Mouse (Mus musculus): ENCODE results near the gene Socs7.

Socs7 gene

GRCm38 (mm10) chr11:97387811-97388210, 25.5 kb downstream of the Socs7 start:
- no peak for DNase-seq (ENCODE audit: low read depth, low spot score)

DNA sequence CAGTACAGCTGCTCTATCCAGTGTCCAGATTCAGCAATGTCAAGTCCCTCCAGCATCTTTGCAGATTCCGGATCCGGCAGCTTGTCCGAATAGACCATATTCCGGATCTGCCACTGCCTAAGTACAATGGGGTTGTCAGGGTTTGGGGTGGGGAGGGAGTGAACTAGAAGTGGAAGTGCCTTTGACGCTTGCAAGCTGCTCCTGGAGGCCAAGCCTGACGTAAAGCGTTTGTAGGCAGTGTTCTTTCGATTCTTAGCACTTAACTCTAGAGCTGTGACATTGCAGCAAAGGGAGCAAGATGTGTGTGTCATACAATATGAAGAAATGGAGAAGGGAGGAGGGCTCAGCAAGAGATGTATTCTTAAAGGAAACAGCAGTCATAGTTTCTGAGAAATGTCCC, 26.8 kb downstream of the Socs7 start:
- no peak for DNase-seq (ENCODE audit: low read depth, low spot score)

DNA sequence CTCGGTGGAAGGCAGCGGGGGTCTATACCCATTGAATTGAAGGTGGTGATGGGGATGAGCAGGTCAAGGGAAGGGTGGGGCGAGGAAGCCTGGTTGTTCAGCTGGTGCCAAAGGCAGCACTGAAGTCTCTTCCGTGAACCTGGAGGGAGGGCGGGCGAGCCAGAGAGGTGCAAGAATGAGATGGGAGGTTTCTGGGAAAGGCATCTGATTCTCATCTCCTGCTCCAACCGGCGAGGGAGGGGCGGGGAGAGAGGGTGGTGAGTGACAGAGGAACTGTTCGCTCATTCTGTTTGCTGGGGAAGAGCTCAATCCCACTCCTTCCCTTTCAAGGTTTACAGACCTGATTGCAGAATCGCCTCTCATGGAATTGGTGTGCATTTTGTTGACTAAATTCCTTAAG, 31.3 kb downstream of the Socs7 start:
- no peak for DNase-seq (ENCODE audit: low read depth, low spot score)

GRCm38 (mm10) chr11:97394146-97394545, 31.8 kb downstream of the Socs7 start:
- DNase-seq (ENCODE audit: low read depth, low spot score): no peak

DNA sequence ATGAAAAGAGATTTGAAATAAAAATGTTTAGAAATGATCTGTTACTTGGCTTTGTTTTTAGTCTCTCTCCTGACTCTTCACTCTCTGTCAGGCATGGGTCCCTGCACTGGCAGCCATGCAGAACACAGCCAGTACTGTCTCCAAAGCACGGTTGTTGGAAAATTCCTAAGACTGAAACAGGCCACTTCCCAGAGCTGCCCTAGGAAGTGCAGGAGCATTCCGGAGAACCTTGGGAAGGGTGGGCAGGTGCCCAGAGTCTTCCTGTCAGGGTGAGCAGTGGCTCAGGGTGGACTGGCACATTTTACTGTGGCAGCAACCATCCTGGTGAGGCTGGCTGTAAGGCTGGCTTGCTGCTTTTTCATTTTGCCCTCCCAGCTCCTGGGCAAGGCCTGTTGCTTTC, 36.2 kb downstream of the Socs7 start:
- DNase-seq (ENCODE audit: low read depth, low spot score): no peak

DNA sequence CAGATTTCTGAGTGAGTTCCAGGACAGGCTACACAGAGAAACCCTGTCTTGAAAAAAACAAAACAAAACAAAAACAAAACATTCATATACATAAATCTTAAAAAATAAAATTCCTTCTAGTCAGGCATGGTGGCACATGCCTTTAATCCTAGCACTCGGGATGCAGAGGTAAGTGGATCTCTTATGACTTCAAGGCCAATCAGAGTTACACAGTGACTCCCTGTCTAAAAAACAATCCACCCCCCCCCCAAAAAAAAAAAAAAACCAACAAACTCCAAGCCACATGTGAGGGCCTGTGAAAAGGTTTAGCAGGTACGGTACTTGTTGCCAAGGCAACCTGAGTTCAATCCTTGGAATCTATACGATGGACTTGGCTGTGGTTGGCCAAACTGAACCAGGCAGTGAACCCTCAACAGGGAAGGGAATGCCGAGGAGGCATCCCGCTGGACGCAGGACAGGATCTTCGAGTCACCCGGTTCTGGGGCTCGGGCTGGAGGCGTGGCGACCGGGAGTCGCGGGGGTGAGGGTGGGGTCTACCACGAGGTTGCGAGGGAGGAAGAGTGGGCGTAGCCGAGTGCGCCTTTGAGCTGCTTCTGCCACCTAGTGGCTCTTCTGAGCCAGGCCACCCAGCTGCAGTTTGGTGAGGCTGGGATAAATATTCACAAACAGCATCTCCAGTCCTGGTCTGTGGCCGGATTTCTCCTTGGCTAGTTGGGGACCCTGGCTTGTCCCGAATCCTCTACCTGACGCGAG, 37.8 kb downstream of the Socs7 start:
- DNase-seq (ENCODE audit: low read depth, low spot score): peak; percentile 57

- DNase-seq (ENCODE audit: low read depth, low spot score): no peak
Observed at GRCm38 (mm10) chr11:97401082-97401481, 38.7 kb downstream of the Socs7 start.

DNA sequence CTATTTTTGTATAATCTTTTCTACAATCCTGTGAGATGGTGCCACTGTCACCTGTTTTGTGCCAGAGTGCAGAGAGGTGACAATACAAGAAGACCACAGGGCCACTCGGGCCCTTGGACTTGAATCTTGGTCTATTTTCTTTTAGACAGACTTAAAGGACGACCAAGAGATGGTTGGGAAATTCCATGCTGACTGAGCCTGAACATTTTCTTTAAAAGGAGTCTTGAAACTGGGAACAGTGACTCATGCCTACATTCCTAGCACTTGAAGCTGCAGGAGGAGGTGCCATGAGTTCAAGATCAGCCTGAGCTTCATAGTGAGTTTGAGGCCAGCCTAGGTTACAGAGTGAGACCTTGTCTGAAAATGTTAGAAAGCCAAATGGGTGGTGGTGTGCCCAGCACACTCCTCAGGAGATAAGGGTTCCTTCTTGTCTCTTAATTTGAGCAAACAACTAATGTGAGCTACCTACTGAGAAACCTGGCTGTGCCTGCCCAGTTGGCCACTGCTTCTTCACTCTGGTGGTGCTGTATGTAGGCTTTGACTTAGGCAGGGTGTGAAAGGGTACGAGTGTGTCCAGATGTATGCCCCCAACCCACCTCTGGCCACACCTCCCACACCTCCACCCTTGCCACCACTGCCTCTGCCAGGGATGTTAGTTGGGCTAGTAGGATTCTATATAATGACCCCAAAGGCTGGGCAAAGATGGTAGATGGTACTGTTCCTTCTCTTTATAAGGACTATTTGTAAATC, 39.5 kb downstream of the Socs7 start:
- DNase-seq (ENCODE audit: low read depth, low spot score): no peak

DNA sequence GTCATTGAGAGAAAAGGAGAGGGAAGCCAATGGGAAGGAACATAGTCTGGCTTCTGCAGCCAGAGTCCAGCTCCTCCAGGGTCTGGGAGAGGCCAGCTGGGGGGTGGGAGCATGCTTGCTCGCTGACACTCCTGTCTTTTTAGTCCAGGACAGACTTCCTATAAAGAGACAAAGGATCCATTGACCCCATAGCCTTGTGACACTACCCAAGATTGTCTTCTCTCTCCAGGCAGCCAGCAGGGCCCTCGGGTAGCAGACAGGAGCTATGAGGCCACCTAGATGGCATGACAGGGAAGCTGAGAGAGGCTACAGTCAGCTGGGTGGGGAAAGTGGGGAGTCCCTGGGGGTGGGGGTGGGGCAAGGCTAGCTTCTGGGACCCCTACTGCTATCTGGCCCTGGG, 40.4 kb downstream of the Socs7 start:
- DNase-seq (ENCODE audit: low read depth, low spot score): no peak

GRCm38 (mm10) chr11:97403614-97404183, 41.3 kb downstream of the Socs7 start:
- DNase-seq (ENCODE audit: low read depth, low spot score): no peak

DNA sequence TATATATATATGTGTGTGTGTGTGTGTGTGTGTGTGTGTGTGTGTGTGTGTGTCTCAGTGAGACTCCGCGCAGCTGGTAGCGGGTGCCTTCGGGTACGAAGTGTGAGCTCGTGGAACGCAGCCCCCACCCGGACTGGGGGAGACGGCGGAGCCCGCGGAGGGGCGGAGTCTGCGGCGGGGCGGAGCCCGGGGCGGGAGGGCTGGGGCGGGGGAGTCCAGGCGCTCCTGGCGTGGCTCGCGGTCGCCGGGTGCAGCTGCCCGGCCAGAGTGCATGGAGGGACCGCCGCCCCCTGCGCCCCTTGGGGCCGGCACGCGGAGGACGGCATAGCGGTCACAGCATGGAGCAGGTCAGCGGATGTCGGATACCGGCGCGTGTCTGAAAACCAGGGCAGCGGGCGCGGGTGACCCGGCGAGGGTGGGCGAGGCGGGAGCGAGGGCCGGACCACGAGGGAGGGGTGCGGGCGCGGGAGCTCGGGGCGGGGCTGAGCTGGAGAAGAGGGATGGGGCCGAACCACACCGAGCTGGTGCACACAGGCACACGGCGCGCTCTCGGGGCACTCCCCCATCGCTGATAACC, 41.9 kb downstream of the Socs7 start:
- no peak for DNase-seq (ENCODE audit: low read depth, low spot score)

GRCm38 (mm10) chr11:97404761-97405190, 42.4 kb downstream of the Socs7 start:
- no peak for DNase-seq (ENCODE audit: low read depth, low spot score)

- DNase-seq (ENCODE audit: low read depth, low spot score): no peak
Observed at GRCm38 (mm10) chr11:97406094-97406951, 44.0 kb downstream of the Socs7 start.

- DNase-seq (ENCODE audit: low read depth, low spot score): no peak
Observed at GRCm38 (mm10) chr11:97407456-97407855, 45.1 kb downstream of the Socs7 start.

GRCm38 (mm10) chr11:97408171-97408570, 45.8 kb downstream of the Socs7 start:
- peak; percentile 73 for DNase-seq (ENCODE audit: low read depth, low spot score)

DNA sequence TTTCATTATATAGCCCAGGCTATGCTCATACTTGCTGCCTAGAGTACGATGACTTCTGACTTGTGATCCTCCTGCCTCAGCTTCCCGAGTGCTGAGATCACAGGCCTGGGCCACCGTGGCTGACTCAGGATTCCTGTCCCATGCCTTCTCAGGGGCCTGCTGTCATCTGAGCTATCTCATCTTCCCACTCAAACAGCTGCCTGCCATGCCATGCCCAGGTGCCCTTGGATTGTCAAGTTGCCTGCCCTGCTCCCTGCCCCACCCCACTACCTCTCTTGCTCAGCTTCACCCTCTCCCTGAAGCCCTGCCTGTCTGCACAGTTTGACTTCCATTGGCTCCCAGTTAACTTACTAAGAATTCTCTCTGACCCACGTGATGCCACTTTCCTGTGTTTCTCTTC, 48.6 kb downstream of the Socs7 start:
- no peak for DNase-seq (ENCODE audit: low read depth, low spot score)

DNA sequence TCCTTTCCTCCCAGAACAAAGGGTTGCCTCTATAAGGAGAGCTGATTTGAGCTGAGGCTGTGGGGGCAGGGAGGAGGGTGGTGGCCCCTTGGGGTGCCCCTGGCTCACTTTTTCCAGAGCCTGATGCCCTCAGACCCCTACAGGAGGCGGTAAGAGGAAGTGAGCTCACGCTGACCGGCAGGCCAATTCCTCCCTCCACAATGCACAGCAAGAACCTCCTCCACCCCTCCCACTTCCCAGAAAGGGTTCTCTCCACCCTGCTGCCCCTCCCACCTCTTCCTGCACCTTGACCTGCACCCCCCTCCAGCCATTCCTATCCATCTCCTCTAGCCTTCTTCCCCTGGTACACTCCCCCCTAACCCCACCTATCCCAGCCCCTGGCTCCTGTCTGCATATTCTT, 49.8 kb downstream of the Socs7 start:
- no peak for DNase-seq (ENCODE audit: low read depth, low spot score)

DNA sequence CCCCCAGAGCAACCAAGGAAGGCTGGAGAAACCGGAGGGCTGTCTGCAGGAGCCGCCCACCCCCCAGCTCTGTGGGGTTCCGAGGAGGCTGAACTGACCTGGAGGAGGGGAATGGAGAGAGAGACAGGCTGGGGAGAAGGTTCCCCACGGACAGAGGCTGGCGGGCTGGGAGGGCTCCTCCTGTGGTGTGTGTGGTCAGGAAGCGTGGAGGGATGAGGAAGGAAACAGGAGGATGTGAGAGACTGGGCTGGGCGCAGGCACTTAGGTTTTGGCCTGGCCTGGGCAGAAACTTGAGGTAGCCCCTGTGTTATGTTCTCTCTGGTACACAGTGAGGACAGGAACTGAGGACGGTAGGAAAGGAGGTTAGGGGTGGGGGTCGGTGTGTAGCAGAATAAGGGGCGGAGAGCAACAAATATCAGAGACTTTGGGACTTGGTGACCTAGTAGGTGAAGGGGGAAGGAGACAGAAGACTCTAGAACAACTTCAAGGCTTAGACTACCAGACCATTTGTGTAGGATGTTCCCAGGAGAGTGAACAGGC, 50.5 kb downstream of the Socs7 start:
- no peak for DNase-seq (ENCODE audit: low read depth, low spot score)

DNA sequence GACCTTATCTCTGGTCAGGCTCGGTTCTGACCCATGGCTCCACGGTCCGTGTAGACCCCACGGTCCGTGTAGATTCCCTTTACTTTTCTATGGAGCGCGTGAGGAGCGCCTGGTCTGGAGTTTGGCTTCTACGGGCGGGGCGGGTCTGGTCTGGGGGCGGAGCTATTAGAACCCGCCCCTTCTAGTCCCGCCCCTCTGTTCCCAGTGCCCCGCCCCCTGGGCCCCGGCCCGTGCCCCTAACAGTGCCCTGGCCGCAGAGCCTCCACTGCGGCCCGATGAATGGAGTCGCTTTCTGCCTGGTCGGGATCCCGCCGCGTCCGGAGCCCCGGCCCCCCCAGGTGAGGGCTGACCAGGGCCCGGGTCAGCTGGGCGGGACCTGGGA, 53.0 kb downstream of the Socs7 start, which contains the start of gene Arhgap23:
Gene Arhgap23 (plus strand): TSS at position 204 of the 382 bp plus-strand sequence.
- peak; percentile 63 for DNase-seq (ENCODE audit: low read depth, low spot score)

DNA sequence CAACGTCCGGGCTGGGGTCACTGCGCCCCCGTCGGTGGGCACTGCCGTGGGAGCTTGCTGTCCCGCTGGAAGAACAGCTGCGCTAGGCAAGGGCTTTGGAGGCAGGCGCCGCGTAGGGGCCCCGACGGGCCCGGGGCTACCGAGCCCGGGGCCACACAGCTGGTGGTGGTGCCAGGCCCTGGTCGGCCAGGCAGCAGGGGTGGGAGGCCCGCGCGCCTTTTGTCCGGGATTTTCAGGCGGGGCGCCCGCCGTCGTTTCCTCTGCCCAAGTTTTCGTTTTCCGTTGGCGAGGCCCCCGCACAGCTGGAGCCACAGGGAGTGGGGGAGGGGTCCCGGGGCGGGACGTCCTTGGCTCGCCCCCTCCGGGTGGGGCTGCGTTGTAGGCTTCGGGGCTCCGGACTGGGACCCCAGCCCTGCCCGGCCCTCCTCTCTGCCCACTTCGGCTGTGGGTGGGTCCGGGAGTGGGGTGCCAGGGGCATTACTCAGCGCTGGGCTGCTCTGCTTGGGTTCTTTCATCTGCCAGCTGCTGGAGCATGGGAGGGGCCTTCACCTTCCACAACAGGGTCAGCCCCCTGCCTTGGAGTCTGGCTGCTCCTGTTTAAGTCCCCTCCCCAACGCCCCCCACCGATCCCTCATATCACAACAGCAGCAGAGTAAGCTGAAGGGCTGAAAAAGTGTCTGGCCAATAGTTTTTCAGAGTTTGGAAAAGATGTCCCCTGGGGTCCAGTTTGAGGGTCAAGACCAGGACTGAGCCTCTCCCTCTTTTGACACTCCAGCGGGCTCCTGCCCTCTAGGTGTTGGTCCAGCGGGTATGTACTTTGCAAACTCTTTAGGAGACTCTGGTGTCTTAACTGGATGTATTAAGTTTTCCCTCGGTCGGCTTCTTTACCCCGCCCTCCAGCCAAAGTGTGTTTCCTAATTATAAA, 53.6 kb downstream of the Socs7 start:
- no peak for DNase-seq (ENCODE audit: low read depth, low spot score)
